Mouse (Mus musculus): ENCODE results near the gene Slc9a8. TPM values are rescaled to one million over a fixed set of nuclear protein-coding genes. Genes with fewer than 3 reads are reported as not detected.

Slc9a8 gene
- polyA plus RNA-seq, 1 experiment from 2014 or later, result 25.9 TPM

GRCm38 (mm10) chr2:167515688-167516087, 94.2 kb downstream of the Slc9a8 start:
- Histone ChIP-seq H3K36me3 (ENCODE audit: control insufficient read depth, insufficient read depth, low read length) (peaks cover 73% of the 10 kb centered on the region), H3K27me3 (ENCODE audit: control insufficient read depth, insufficient read depth, low read length) (no peaks in the 10 kb centered on the region), H3K9me3 (ENCODE audit: control insufficient read depth, low read length) (no peaks in the 10 kb centered on the region), H3K4me3 (ENCODE audit: low read depth, low read length) (no peak overlapping the region), H3K9ac (replicated peaks; ENCODE audit: low read depth, low read length) (no peak overlapping the region), H3K4me2 (ENCODE audit: low read depth, low read length) (no peak overlapping the region), H3K4me1 (ENCODE audit: control insufficient read depth, insufficient read depth, low read length) (no peaks in the 10 kb centered on the region), H3K27ac (ENCODE audit: low read depth, low read length) (no peak overlapping the region)
- WGBS, result 93% methylated on average over 5 of the region's 5 CpGs
- no peak for ATAC-seq (ENCODE audit: low read depth)

GRCm38 (mm10) chr2:167519606-167520252, 98.2 kb downstream of the Slc9a8 start:
- WGBS, result 78% methylated on average over 5 of the region's 5 CpGs
- no peaks in the 10 kb centered on the region for H3K27me3 ChIP-seq (ENCODE audit: control insufficient read depth, insufficient read depth, low read length)
- no peak for ATAC-seq (ENCODE audit: low read depth)
- no peaks in the 10 kb centered on the region for H3K4me1 ChIP-seq (ENCODE audit: control insufficient read depth, insufficient read depth, low read length)
- H3K36me3 ChIP-seq (ENCODE audit: control insufficient read depth, insufficient read depth, low read length), result peaks cover 42% of the 10 kb centered on the region
- no peaks in the 10 kb centered on the region for H3K9me3 ChIP-seq (ENCODE audit: control insufficient read depth, low read length)
- no peak overlapping the region for H3K9ac ChIP-seq (replicated peaks; ENCODE audit: low read depth, low read length)
- no peak overlapping the region for H3K4me2 ChIP-seq (ENCODE audit: low read depth, low read length)
- no peak overlapping the region for H3K27ac ChIP-seq (ENCODE audit: low read depth, low read length)
- H3K4me3 ChIP-seq (ENCODE audit: low read depth, low read length), result no peak overlapping the region

Other genes starting within 250 kb of the Slc9a8 start
- gene Kcnb1, start 231.6 kb upstream of the Slc9a8 start, polyA plus RNA-seq (2014; fragmentation: Nextera tagmentation; extraction: Ambion mirVana), result 4.9 and 5.4 TPM in 2 replicates
- gene Ptgis, start 181.1 kb upstream of the Slc9a8 start, polyA plus RNA-seq (2014; fragmentation: Nextera tagmentation; extraction: Ambion mirVana), result 1.9 and 5.9 TPM in 2 replicates
- gene B4galt5, start 72.5 kb upstream of the Slc9a8 start, polyA plus RNA-seq (2014; fragmentation: Nextera tagmentation; extraction: Ambion mirVana), result 22.6 and 31.5 TPM in 2 replicates
- 111 and 118 TPM in 2 replicates for gene Rnf114, start 70.9 kb downstream of the Slc9a8 start, polyA plus RNA-seq (2014; fragmentation: Nextera tagmentation; extraction: Ambion mirVana)
- gene Spata2, start 71.2 kb downstream of the Slc9a8 start, polyA plus RNA-seq (2014; fragmentation: Nextera tagmentation; extraction: Ambion mirVana), result 24.8 and 28.2 TPM in 2 replicates
- gene Snai1, start 116.5 kb downstream of the Slc9a8 start, polyA plus RNA-seq (2014; fragmentation: Nextera tagmentation; extraction: Ambion mirVana), result 0.66 and 6.5 TPM in 2 replicates
- gene Ube2v1, start 210.4 kb downstream of the Slc9a8 start, polyA plus RNA-seq (2014; fragmentation: Nextera tagmentation; extraction: Ambion mirVana), result 291 and 304 TPM in 2 replicates
- 10.7 and 12.5 TPM in 2 replicates for gene Gm20431, start 239.8 kb downstream of the Slc9a8 start, polyA plus RNA-seq (2014; fragmentation: Nextera tagmentation; extraction: Ambion mirVana)